Mouse (Mus musculus): Measurements from ENCODE around the gene Dkkl1. TPM values are rescaled to one million over a fixed set of nuclear protein-coding genes. Genes with fewer than 3 reads are reported as not detected.
"Not testable (repeated sequence)": the region's sequence is repeated elsewhere in the genome, so short reads cannot be mapped to it uniquely, and the experiment has no call there.

Dkkl1 gene
- polyA plus RNA-seq, 1 experiment from 2014 or later: 2.4 TPM

DNA sequence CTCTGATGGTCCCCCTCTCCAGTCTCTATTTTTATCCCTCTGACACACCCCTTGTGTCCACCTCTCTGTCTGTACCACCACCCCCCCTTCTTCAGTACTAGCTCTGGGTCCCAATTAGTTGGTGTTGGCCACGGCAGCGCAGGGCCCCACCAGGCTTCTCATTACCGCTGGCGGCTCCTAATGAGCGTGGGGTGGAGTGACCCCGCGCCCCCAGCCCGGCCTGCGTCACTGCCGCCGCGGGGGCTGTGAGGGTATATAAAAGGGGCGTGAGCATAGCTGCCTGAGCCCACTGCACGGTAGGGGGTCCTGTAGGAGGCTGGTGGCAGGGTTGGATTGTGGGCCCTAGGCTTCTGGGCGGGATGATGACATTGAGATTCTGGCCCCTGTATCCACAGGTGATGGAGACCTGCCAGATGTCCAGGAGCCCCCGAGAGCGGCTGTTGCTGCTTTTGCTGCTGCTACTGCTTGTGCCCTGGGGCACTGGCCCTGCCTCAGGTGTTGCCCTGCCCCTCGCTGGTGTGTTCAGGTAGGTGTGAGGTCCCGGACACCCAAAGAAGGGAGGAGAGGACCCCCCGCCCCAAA, 31.0 kb downstream of the Dkkl1 start, which contains the start of gene Pth2:
TSS of gene Pth2 (plus strand) at position 100 of the 582 bp plus-strand sequence.
- no peak within 1 kb of the TSS for H3K27ac ChIP-seq (replicated peaks; ENCODE audit: low read depth, low read length)
- ATAC-seq (ENCODE audit: low FRiP score, low TSS enrichment): no peak
- H3K4me3 ChIP-seq (replicated peaks; ENCODE audit: low read depth, low read length): peak within 1 kb of the TSS; percentile 25
- WGBS: 23% methylated on average over 19 of the region's 20 CpGs
- peak within 1 kb of the TSS; percentile 50 for H3K4me2 ChIP-seq (ENCODE audit: low read length)
- no peak for DNase-seq
- 0 out of 2 replicates have a peak, but pooled peaks cover 8% of the 10 kb centered on the region for H3K4me1 ChIP-seq (ENCODE audit: control insufficient read depth, insufficient read depth, low read length)
- H3K27me3 ChIP-seq (ENCODE audit: control insufficient read depth, insufficient read depth, low read length): peaks cover 86% of the 10 kb centered on the region
- no peaks in the 10 kb centered on the region for H3K9me3 ChIP-seq (ENCODE audit: control insufficient read depth, low read length)
- H3K36me3 ChIP-seq (ENCODE audit: control insufficient read depth, insufficient read depth, low read length): no peaks in the 10 kb centered on the region
- H3K9ac ChIP-seq (replicated peaks; ENCODE audit: low read length): peak within 1 kb of the TSS; percentile 23; the same call in 1 of the 2 replicates

DNA sequence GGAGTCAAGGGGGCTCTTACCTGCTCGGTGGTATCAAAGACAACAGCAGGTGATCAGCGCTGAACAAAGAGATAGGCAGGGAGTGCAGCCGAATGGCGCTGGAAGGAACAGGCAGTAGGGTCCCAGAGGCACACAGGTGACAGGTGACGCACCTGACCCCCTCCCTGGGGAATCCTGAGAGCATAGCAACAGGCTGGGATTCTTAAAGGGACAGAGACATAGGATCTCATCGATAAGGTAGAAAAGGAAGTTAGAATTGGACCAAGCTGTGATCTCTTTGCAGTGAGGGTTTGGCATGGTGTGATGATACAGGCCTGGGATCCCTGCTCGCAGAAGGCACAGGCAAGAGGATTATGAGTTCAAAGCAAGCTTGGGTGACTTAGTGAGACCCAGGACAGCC, 32.5 kb downstream of the Dkkl1 start, which contains the start of gene Gfy:
TSS of gene Gfy (minus strand) at position 101 of the 400 bp plus-strand sequence.
- DNase-seq (no peak), ATAC-seq (ENCODE audit: low FRiP score, low TSS enrichment) (no peak)
- H3K9ac ChIP-seq (replicated peaks; ENCODE audit: low read length): no peak within 1 kb of the TSS
- H3K9me3 ChIP-seq (ENCODE audit: control insufficient read depth, low read length): no peaks in the 10 kb centered on the region
- 26% methylated on average over 7 of the region's 7 CpGs for WGBS
- no peaks in the 10 kb centered on the region for H3K36me3 ChIP-seq (ENCODE audit: control insufficient read depth, insufficient read depth, low read length)
- H3K4me3 ChIP-seq (replicated peaks; ENCODE audit: low read depth, low read length): no peak within 1 kb of the TSS
- H3K4me2 ChIP-seq (ENCODE audit: low read length): no peak within 1 kb of the TSS
- no peak within 1 kb of the TSS for H3K27ac ChIP-seq (replicated peaks; ENCODE audit: low read depth, low read length)
- H3K4me1 ChIP-seq (ENCODE audit: control insufficient read depth, insufficient read depth, low read length): 0 out of 2 replicates have a peak, but pooled peaks cover 8% of the 10 kb centered on the region
- H3K27me3 ChIP-seq (ENCODE audit: control insufficient read depth, insufficient read depth, low read length): peaks cover 99% of the 10 kb centered on the region

DNA sequence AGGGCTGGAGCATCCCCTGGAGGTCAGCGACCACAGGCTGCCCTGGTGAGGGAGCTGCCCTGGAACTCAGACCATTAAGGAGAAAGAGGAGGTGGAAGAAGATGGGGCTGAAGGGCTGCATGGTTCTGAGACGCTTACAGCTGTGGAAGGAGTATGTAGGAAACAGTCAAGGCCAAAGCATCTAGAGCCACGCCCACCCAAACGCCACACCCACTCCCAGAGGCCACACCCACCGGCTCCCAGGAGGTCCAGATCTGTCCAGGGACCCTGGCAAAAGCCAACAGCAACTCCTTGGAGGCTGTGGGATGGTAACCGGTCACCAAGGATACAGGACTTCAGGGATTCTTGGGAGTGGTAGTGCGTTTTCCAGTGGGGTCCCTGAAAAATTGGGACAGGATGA, 33.4 kb downstream of the Dkkl1 start:
- no peak overlapping the region for H3K27ac ChIP-seq (replicated peaks; ENCODE audit: low read depth, low read length)
- no peak overlapping the region for H3K9ac ChIP-seq (replicated peaks; ENCODE audit: low read length)
- ATAC-seq (ENCODE audit: low FRiP score, low TSS enrichment) (no peak), DNase-seq (no peak)
- peaks cover 97% of the 10 kb centered on the region for H3K27me3 ChIP-seq (ENCODE audit: control insufficient read depth, insufficient read depth, low read length)
- WGBS: 28% methylated on average over 7 of the region's 7 CpGs
- H3K36me3 ChIP-seq (ENCODE audit: control insufficient read depth, insufficient read depth, low read length): no peaks in the 10 kb centered on the region
- no peak overlapping the region for H3K4me2 ChIP-seq (ENCODE audit: low read length)
- 0 out of 2 replicates have a peak, but pooled peaks cover 8% of the 10 kb centered on the region for H3K4me1 ChIP-seq (ENCODE audit: control insufficient read depth, insufficient read depth, low read length)
- no peak overlapping the region for H3K4me3 ChIP-seq (replicated peaks; ENCODE audit: low read depth, low read length)
- no peaks in the 10 kb centered on the region for H3K9me3 ChIP-seq (ENCODE audit: control insufficient read depth, low read length)

DNA sequence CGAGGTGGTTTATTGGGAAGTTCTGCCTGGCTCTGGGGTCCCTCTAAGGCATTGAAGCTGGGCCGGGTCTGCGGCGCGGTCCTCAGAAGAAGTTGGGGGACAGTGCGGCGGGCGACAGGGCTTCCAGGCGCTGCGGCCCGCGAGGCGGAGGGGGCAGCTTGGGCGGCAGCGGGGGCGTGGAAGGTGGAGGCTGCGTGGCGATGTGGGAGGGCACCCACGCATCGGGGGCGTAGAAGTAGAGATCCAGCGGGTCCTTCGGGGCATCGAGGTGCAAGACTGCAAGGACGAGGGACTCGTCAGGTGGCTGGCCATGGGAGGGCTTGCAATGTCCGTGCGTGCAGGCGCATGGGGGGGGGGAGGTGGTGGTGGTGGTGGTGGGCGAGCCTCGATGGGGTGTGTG, 35.6 kb downstream of the Dkkl1 start:
- no peaks in the 10 kb centered on the region for H3K9me3 ChIP-seq (ENCODE audit: control insufficient read depth, low read length)
- ATAC-seq (ENCODE audit: low FRiP score, low TSS enrichment): no peak
- peak overlapping the region; percentile 13; the same call in 1 of the 2 replicates for H3K4me3 ChIP-seq (replicated peaks; ENCODE audit: low read depth, low read length)
- H3K36me3 ChIP-seq (ENCODE audit: control insufficient read depth, insufficient read depth, low read length): no peaks in the 10 kb centered on the region
- peaks cover 75% of the 10 kb centered on the region for H3K27me3 ChIP-seq (ENCODE audit: control insufficient read depth, insufficient read depth, low read length)
- 0 out of 2 replicates have a peak, but pooled peaks cover 4% of the 10 kb centered on the region for H3K4me1 ChIP-seq (ENCODE audit: control insufficient read depth, insufficient read depth, low read length)
- no peak for DNase-seq
- no peak overlapping the region for H3K27ac ChIP-seq (replicated peaks; ENCODE audit: low read depth, low read length)
- peak overlapping the region; percentile 31 for H3K4me2 ChIP-seq (ENCODE audit: low read length)
- H3K9ac ChIP-seq (replicated peaks; ENCODE audit: low read length): 0 out of 2 replicates have a peak overlapping the region, but pooled peaks have one; percentile 21
- WGBS: 2% methylated on average over 31 of the region's 31 CpGs

DNA sequence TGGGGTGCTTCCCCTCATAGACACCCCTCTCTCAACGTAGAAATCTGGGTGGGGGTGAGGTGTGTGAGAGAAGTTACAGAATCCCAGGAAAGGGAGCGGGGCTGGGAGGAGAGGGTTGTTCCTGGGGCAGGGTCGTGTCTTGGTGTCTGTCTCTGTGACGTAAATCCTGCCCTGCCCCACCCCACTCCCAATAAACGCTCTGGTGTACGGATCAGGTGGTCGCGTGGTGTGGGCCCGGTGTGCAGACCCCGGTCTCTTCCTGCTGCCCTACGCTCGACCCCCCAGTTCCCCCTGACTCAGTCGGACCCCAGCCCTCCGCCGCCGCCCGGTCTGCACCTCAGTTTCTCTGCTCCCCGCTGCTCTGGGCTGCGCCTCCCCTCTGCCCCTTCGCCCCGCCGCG, 36.0 kb downstream of the Dkkl1 start:
- Histone ChIP-seq H3K27ac (replicated peaks; ENCODE audit: low read depth, low read length) (no peak overlapping the region), H3K4me2 (ENCODE audit: low read length) (peak overlapping the region; percentile 31), H3K9ac (replicated peaks; ENCODE audit: low read length) (0 out of 2 replicates have a peak overlapping the region, but pooled peaks have one; percentile 21), H3K4me1 (ENCODE audit: control insufficient read depth, insufficient read depth, low read length) (0 out of 2 replicates have a peak, but pooled peaks cover 3% of the 10 kb centered on the region), H3K36me3 (ENCODE audit: control insufficient read depth, insufficient read depth, low read length) (no peaks in the 10 kb centered on the region), H3K27me3 (ENCODE audit: control insufficient read depth, insufficient read depth, low read length) (peaks cover 71% of the 10 kb centered on the region), H3K4me3 (replicated peaks; ENCODE audit: low read depth, low read length) (peak overlapping the region; percentile 13; the same call in 1 of the 2 replicates), H3K9me3 (ENCODE audit: control insufficient read depth, low read length) (no peaks in the 10 kb centered on the region)
- ATAC-seq (ENCODE audit: low FRiP score, low TSS enrichment) (no peak), DNase-seq (no peak)
- WGBS: 2% methylated on average over 23 of the region's 23 CpGs

DNA sequence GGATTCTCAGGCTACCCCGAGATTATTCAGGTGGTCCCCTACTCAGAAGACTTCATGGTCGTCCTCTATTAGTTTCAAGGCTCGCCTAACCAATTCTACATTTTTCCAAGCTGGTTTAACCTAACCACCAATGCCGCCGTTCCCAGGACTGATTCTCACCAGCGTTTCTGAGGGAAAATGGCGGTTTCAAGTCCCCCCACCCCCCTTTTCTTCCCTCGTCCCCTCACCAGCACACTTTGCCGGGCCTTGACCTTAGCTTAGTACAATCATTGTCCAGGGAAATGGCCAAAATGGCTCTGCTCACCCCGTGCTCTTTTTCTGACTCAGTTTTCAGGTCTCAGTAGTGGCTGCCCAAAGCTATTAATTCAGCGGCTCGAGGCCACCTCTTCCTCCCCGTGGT, 36.5 kb downstream of the Dkkl1 start:
- Histone ChIP-seq H3K9me3 (ENCODE audit: control insufficient read depth, low read length) (no peaks in the 10 kb centered on the region), H3K4me1 (ENCODE audit: control insufficient read depth, insufficient read depth, low read length) (0 out of 2 replicates have a peak, but pooled peaks cover 3% of the 10 kb centered on the region), H3K4me3 (replicated peaks; ENCODE audit: low read depth, low read length) (no peak overlapping the region), H3K36me3 (ENCODE audit: control insufficient read depth, insufficient read depth, low read length) (no peaks in the 10 kb centered on the region), H3K4me2 (ENCODE audit: low read length) (no peak overlapping the region), H3K27ac (replicated peaks; ENCODE audit: low read depth, low read length) (no peak overlapping the region), H3K9ac (replicated peaks; ENCODE audit: low read length) (no peak overlapping the region), H3K27me3 (ENCODE audit: control insufficient read depth, insufficient read depth, low read length) (peaks cover 67% of the 10 kb centered on the region)
- ATAC-seq (ENCODE audit: low FRiP score, low TSS enrichment) (no peak), DNase-seq (no peak)
- WGBS: 2% methylated on average over 13 of the region's 13 CpGs

DNA sequence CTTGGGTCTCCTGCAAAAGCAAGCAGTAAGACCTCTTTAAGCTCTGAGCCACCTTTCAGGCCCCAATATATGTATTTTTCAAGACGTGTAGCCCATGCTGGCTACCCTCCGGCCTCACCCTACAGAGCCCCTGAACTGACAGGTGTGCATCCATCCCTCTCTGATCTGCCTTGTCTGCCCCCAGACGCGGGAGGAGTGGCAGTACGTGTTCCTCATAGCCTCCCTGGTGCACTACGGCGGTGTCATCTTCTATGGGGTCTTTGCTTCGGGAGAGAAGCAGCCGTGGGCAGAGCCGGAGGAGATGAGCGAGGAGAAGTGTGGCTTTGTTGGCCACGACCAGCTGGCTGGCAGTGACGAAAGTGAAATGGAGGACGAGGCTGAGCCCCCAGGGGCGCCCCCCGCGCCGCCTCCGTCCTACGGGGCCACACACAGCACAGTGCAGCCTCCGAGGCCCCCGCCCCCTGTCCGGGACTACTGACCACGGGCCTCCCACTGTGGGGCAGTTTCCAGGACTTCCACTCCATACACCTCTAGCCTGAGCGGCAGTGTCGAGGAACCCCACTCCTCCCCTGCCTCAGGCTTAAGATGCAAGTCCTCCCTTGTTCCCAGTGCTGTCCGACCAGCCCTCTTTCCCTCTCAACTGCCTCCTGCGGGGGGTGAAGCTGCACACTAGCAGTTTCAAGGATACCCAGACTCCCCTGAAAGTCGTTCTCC, 37.2 kb downstream of the Dkkl1 start:
- H3K9ac ChIP-seq (replicated peaks; ENCODE audit: low read length): no peak overlapping the region
- H3K36me3 ChIP-seq (ENCODE audit: control insufficient read depth, insufficient read depth, low read length): no peaks in the 10 kb centered on the region
- H3K27ac ChIP-seq (replicated peaks; ENCODE audit: low read depth, low read length): no peak overlapping the region
- H3K4me1 ChIP-seq (ENCODE audit: control insufficient read depth, insufficient read depth, low read length): 0 out of 2 replicates have a peak, but pooled peaks cover 3% of the 10 kb centered on the region
- ATAC-seq (ENCODE audit: low FRiP score, low TSS enrichment) (no peak), DNase-seq (peak; percentile 27)
- peaks cover 60% of the 10 kb centered on the region for H3K27me3 ChIP-seq (ENCODE audit: control insufficient read depth, insufficient read depth, low read length)
- H3K4me3 ChIP-seq (replicated peaks; ENCODE audit: low read depth, low read length): no peak overlapping the region; the same call in 1 of the 2 replicates
- no peaks in the 10 kb centered on the region for H3K9me3 ChIP-seq (ENCODE audit: control insufficient read depth, low read length)
- 3% methylated on average over 28 of the region's 29 CpGs for WGBS
- peak overlapping the region; percentile 10; the same call in 1 of the 2 replicates for H3K4me2 ChIP-seq (ENCODE audit: low read length)

DNA sequence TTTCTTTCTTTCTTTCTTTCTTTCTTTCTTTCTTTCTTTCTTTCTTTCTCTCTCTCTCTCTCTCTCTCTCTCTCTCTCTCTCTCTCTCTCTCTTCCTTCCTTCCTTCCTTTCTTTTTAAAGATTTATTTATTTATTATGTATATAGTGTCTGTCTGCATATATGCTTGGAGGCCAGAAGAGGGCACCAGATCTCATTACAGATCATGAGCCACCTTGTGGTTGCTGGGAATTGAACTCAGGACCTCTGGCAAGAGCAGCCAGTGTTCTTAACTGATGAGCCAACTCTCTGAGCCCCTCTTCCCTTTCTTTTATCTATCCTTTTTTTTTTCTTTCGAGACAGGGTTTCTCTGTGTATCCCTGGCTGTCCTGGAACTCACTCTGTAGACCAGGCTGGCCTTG, 38.2 kb downstream of the Dkkl1 start:
- not testable (repeated sequence) for H3K4me2 ChIP-seq (ENCODE audit: low read length); H3K4me1 ChIP-seq (ENCODE audit: control insufficient read depth, insufficient read depth, low read length); ATAC-seq (ENCODE audit: low FRiP score, low TSS enrichment); H3K36me3 ChIP-seq (ENCODE audit: control insufficient read depth, insufficient read depth, low read length); H3K27ac ChIP-seq (replicated peaks; ENCODE audit: low read depth, low read length); H3K9ac ChIP-seq (replicated peaks; ENCODE audit: low read length); H3K4me3 ChIP-seq (replicated peaks; ENCODE audit: low read depth, low read length); DNase-seq; H3K9me3 ChIP-seq (ENCODE audit: control insufficient read depth, low read length)
- peaks cover 58% of the 10 kb centered on the region for H3K27me3 ChIP-seq (ENCODE audit: control insufficient read depth, insufficient read depth, low read length)
- 68% methylated on average over 1 of the region's 1 CpGs for WGBS

Measured in midbrain, embryonic 14.5 days (tissue).